Mouse (Mus musculus) midbrain, embryonic 14.5 days (tissue): ENCODE results near the gene Fam71f2. TPM values are rescaled to one million over a fixed set of nuclear protein-coding genes. Genes with fewer than 3 reads are reported as not detected.

Experiments
- ATAC-seq: fragments of 200-750 bp; cut with Nextera tagmentation; 2 replicates; pipeline ENCODE4 v1.8.0; 2017; ENCODE audit warnings: moderate number of reproducible peaks, moderate library complexity; ENCODE audit not compliant: low FRiP score, low TSS enrichment
- DNase-seq: peaks from one replicate; pipeline ENCODE4 v3.0.0-alpha.2; 2015
- H3K27ac ChIP-seq: fragments of 300-500 bp; sonication (generic); replicated peaks from 2 replicates; pipeline ENCODE4 v1.5.1; 2014; ENCODE audit warnings: mild to moderate bottlenecking, low read depth, low read length, moderate library complexity
- H3K27me3 ChIP-seq: fragments of 300-500 bp; sonication (generic); 2 replicates; pipeline ENCODE4 v1.6.1; 2014; ENCODE audit warnings: low read length, control low read depth, mixed read lengths; ENCODE audit not compliant: control insufficient read depth, insufficient read depth
- H3K36me3 ChIP-seq: fragments of 300-500 bp; sonication (generic); 2 replicates; pipeline ENCODE4 v1.6.1; 2014; ENCODE audit warnings: low read length, control low read depth; ENCODE audit not compliant: control insufficient read depth, insufficient read depth
- H3K4me1 ChIP-seq: fragments of 300-500 bp; sonication (generic); 2 replicates; pipeline ENCODE4 v1.6.1; 2014; ENCODE audit warnings: mild to moderate bottlenecking, antibody characterized with exemption, low read length, control low read depth; ENCODE audit not compliant: control insufficient read depth, insufficient read depth
- H3K4me2 ChIP-seq: fragments of 300-500 bp; sonication (generic); 2 replicates; pipeline ENCODE4 v1.6.1; 2014; ENCODE audit warnings: mild to moderate bottlenecking, low read length, moderate library complexity
- H3K4me3 ChIP-seq: fragments of 300-500 bp; sonication (generic); replicated peaks from 2 replicates; pipeline ENCODE4 v1.5.1; 2014; ENCODE audit warnings: low read depth, low read length
- H3K9ac ChIP-seq: fragments of 300-500 bp; sonication (generic); replicated peaks from 2 replicates; pipeline ENCODE4 v1.6.1; 2014; ENCODE audit warnings: mild to moderate bottlenecking, low read length, moderate library complexity
- H3K9me3 ChIP-seq: fragments of 300-500 bp; sonication (generic); 2 replicates; pipeline ENCODE4 v1.6.1; 2016; ENCODE audit warnings: low read length, control low read depth, mixed read lengths; ENCODE audit not compliant: control insufficient read depth
- WGBS: fragments of 180-500 bp; shearing (Covaris S2); extraction: QIAGEN DNeasy Blood & Tissue Kit; methylation state at CpG from one replicate; pipeline ENCODE4 v1.1.7; 2014; 5-methylcytosine and 5-hydroxymethylcytosine counted together
- polyA plus RNA-seq: library from polyadenylated mRNA; unstranded; fragments of >200 nt; fragmentation: Nextera tagmentation; extraction: Ambion mirVana; gene quantifications from 2 replicates; pipeline ENCODE4 v1.2.1, GENCODE M21; 2014

Gene Fam71f2
- polyA plus RNA-seq, 1 experiment from 2014 or later: 0.36 TPM

DNA sequence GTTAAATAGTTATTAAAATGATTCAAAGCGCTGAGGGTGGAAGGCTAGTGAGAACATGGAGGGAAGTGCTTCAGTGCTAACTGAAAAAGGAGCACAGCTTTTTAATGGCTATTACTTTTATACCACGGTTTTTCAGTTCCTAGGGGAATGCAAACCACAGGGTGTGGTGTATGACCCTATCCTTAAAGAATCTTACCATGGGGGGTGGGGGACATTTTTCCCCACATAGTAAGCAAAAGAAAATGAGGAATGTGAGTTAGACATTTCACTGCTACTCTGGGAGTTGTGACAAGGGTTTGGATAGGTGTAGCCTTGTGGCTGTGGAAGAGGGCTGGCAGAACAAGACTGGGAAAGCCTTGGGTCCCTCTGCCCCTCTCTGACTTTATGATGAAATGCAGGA, 37.9 kb downstream of the Fam71f2 start:
- no peak for DNase-seq
- no peaks in the 10 kb centered on the region for H3K4me1 ChIP-seq
- 68% methylated on average over 2 of the region's 2 CpGs for WGBS
- no peak overlapping the region for H3K9ac ChIP-seq
- H3K4me3 ChIP-seq: no peak overlapping the region
- no peaks in the 10 kb centered on the region for H3K9me3 ChIP-seq
- no peaks in the 10 kb centered on the region for H3K27me3 ChIP-seq
- ATAC-seq: no peak
- no peak overlapping the region for H3K4me2 ChIP-seq
- H3K27ac ChIP-seq: no peak overlapping the region
- H3K36me3 ChIP-seq: no peaks in the 10 kb centered on the region

GRCm38 (mm10) chr6:29317941-29318340, 38.5 kb downstream of the Fam71f2 start:
- no peaks in the 10 kb centered on the region for H3K36me3 ChIP-seq
- H3K4me2 ChIP-seq: no peak overlapping the region
- ATAC-seq (no peak), DNase-seq (no peak)
- no peak overlapping the region for H3K4me3 ChIP-seq
- no peaks in the 10 kb centered on the region for H3K4me1 ChIP-seq
- no peak overlapping the region for H3K27ac ChIP-seq
- no peak overlapping the region for H3K9ac ChIP-seq
- no peaks in the 10 kb centered on the region for H3K27me3 ChIP-seq
- WGBS: 74% methylated on average over 3 of the region's 3 CpGs
- no peaks in the 10 kb centered on the region for H3K9me3 ChIP-seq

GRCm38 (mm10) chr6:29318879-29319278, 39.5 kb downstream of the Fam71f2 start, which contains the start of gene Fam71f1:
Gene Fam71f1 (plus strand): TSS chr6:29319140.
- 84% methylated on average over 5 of the region's 5 CpGs for WGBS
- no peak within 1 kb of the TSS for H3K27ac ChIP-seq
- ATAC-seq (no peak), DNase-seq (no peak)
- no peaks in the 10 kb centered on the region for H3K27me3 ChIP-seq
- no peak within 1 kb of the TSS for H3K4me2 ChIP-seq
- no peaks in the 10 kb centered on the region for H3K4me1 ChIP-seq
- no peaks in the 10 kb centered on the region for H3K9me3 ChIP-seq
- H3K36me3 ChIP-seq: no peaks in the 10 kb centered on the region
- H3K4me3 ChIP-seq: no peak within 1 kb of the TSS
- no peak within 1 kb of the TSS for H3K9ac ChIP-seq

DNA sequence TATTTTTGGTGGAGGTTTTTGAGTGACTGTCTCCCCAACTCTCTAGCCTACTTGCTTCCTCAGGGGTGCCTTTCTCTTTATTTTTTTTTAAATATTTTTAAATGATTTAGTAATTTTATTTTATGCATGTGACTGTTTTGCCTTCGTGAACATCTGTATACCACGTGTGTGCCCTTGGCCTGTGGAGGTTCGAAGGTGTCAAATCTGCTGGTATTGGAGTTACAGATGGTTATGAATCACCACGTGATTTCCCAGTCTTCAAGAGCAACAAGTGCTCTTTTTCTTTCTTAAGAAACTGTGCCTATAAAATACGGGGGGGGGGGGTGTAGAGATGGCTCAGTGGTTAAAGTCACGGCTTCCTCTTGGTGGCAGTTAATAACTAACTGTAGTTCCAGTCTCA, 42.2 kb downstream of the Fam71f2 start:
- Histone ChIP-seq H3K36me3 (no peaks in the 10 kb centered on the region), H3K4me2 (no peak overlapping the region), H3K4me3 (no peak overlapping the region), H3K9ac (no peak overlapping the region), H3K27ac (no peak overlapping the region), H3K27me3 (no peaks in the 10 kb centered on the region), H3K4me1 (no peaks in the 10 kb centered on the region), H3K9me3 (no peaks in the 10 kb centered on the region)
- 80% methylated on average over 6 of the region's 6 CpGs for WGBS
- DNase-seq: no peak
- ATAC-seq: no peak

DNA sequence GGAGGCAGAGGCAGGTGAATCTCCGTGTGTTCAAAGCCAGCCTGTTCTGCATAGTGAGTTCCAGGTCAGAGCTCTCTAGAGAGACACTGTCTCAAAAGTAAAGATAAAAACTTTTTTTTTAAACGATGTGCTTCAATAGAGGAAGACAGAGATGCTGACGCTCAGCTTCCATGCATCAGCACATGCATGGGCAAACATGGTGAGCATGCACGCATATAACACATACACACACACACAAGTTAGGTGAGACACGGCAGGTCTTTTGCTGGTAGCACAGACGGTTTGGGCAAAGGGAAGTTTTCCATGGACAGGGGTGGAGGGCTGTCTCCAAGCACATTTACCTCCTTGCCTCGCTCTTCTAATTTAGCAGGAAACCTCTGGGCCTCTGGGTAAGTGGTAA, 42.8 kb downstream of the Fam71f2 start:
- no peaks in the 10 kb centered on the region for H3K9me3 ChIP-seq
- no peak overlapping the region for H3K4me3 ChIP-seq
- no peak overlapping the region for H3K4me2 ChIP-seq
- no peak overlapping the region for H3K9ac ChIP-seq
- no peaks in the 10 kb centered on the region for H3K4me1 ChIP-seq
- 93% methylated on average over 7 of the region's 7 CpGs for WGBS
- H3K27ac ChIP-seq: no peak overlapping the region
- H3K27me3 ChIP-seq: no peaks in the 10 kb centered on the region
- no peaks in the 10 kb centered on the region for H3K36me3 ChIP-seq
- ATAC-seq (no peak), DNase-seq (no peak)

- Histone ChIP-seq H3K9me3 (no peaks in the 10 kb centered on the region), H3K4me2 (no peak overlapping the region), H3K9ac (no peak overlapping the region), H3K27me3 (no peaks in the 10 kb centered on the region), H3K27ac (no peak overlapping the region), H3K4me1 (no peaks in the 10 kb centered on the region), H3K4me3 (no peak overlapping the region), H3K36me3 (no peaks in the 10 kb centered on the region)
- DNase-seq: no peak
- 82% methylated on average over 4 of the region's 4 CpGs for WGBS
- ATAC-seq: no peak
Measured at GRCm38 (mm10) chr6:29322735-29323134, 43.3 kb downstream of the Fam71f2 start.

DNA sequence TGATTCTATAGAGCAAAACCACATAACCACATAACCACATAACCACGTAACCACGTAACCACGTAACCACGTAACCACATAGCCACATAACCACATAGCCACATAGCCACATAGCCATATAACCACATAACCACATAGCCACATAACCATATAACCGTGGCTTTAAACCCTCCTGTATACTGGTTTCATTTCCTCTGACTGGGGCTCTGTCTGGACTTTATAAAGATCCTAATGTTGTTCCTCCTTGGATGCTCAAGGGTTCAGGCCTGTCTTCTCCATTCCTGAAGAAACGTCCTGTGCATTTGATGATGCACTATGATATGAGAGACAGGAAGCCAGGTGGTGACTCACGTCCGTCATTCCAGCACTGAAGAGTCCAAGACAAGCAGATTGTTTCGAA, 47.6 kb downstream of the Fam71f2 start:
- H3K4me3 ChIP-seq: no peak overlapping the region
- no peak overlapping the region for H3K4me2 ChIP-seq
- no peaks in the 10 kb centered on the region for H3K9me3 ChIP-seq
- no peaks in the 10 kb centered on the region for H3K27me3 ChIP-seq
- DNase-seq: no peak
- H3K4me1 ChIP-seq: no peaks in the 10 kb centered on the region
- H3K36me3 ChIP-seq: no peaks in the 10 kb centered on the region
- no peak for ATAC-seq
- no peak overlapping the region for H3K9ac ChIP-seq
- H3K27ac ChIP-seq: no peak overlapping the region
- 93% methylated on average over 9 of the region's 9 CpGs for WGBS

DNA sequence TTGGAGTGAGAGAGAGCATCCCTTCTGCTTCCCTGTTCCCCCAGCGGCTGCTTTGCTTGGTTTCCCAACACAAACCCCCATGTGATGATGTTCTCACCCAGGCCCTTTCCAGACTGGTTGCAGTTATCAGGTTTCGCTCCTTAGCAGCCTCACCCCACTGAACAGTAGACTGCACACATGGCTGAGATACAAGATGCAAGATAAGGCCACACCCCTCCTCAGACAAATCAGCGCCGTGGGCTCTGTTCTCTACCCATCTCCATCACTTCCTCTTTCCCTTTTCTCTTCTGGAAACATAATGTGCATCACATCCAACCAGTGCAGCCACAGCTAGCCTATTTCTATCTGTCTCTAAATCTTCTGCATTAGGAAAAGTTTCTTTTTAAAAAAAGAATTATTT, 50.1 kb downstream of the Fam71f2 start:
- Histone ChIP-seq H3K27me3 (no peaks in the 10 kb centered on the region), H3K4me3 (no peak overlapping the region), H3K4me2 (no peak overlapping the region), H3K9me3 (no peaks in the 10 kb centered on the region), H3K36me3 (no peaks in the 10 kb centered on the region), H3K9ac (no peak overlapping the region), H3K27ac (no peak overlapping the region), H3K4me1 (no peaks in the 10 kb centered on the region)
- DNase-seq (no peak), ATAC-seq (no peak)
- 79% methylated on average over 4 of the region's 4 CpGs for WGBS
